In genomic region chr12:54558106-54558505, GRCm38 (mm10) we compare ENCODE assay signal across 8 mouse cellular contexts.
DNase-seq lines count a peak whose midpoint lies in the region; ATAC-seq and TF ChIP-seq lines count a peak whose summit lies in the region.

No protein-coding gene starts in this region.

- no peaks in the 10 kb centered on the region for H3K27me3 ChIP-seq in kidney, adult 2 months (replicated peaks; ENCODE audit: control insufficient read depth, insufficient read depth, low read length)
- no peaks in the 10 kb centered on the region for H3K27me3 ChIP-seq in forebrain, embryonic 16.5 days (replicated peaks; ENCODE audit: control insufficient read depth, insufficient read depth, low read length)
- H3K27me3 ChIP-seq in kidney, embryonic 14.5 days (ENCODE audit: control insufficient read depth, insufficient read depth, low read length), result no peaks in the 10 kb centered on the region

- WGBS in kidney, adult 2 months, result 7% methylated on average over 2 of the region's 2 CpGs
- 48% methylated on average over 2 of the region's 2 CpGs for WGBS in forebrain, embryonic 16.5 days
- WGBS in kidney, embryonic 14.5 days, result 14% methylated on average over 2 of the region's 2 CpGs

- no peaks in the 10 kb centered on the region for H3K36me3 ChIP-seq in kidney, adult 2 months (ENCODE audit: control insufficient read depth, insufficient read depth, low read length)
- no peaks in the 10 kb centered on the region for H3K36me3 ChIP-seq in forebrain, embryonic 16.5 days (ENCODE audit: control insufficient read depth, insufficient read depth)
- no peaks in the 10 kb centered on the region for H3K36me3 ChIP-seq in kidney, embryonic 14.5 days (ENCODE audit: control insufficient read depth, insufficient read depth, low read length)

- no peak overlapping the region for H3K4me2 ChIP-seq in forebrain, embryonic 16.5 days (ENCODE audit: low read length)
- H3K4me2 ChIP-seq in kidney, embryonic 14.5 days (replicated peaks; ENCODE audit: low read depth, low read length), result no peak overlapping the region

- TF ChIP-seq POLR2A in kidney, adult 2 months (IDR thresholded peaks at IDR 0.05; ENCODE audit: low read depth, low read length), result no peak

- TF ChIP-seq CTCF in kidney, adult 2 months (conservative IDR thresholded peaks at IDR 0.05; ENCODE audit: insufficient read depth, insufficient read length, low read depth, low read length), result peak; percentile 40

- ATAC-seq in forebrain, embryonic 16.5 days, result peak; percentile 84
- no peak for ATAC-seq in kidney, embryonic 14.5 days (ENCODE audit: low FRiP score, low TSS enrichment)

- H3K4me1 ChIP-seq in kidney, adult 2 months (ENCODE audit: control insufficient read depth, insufficient read depth, low read length), result no peaks in the 10 kb centered on the region
- H3K4me1 ChIP-seq in forebrain, embryonic 16.5 days (replicated peaks; ENCODE audit: control insufficient read depth, insufficient read depth, low read length), result no peaks in the 10 kb centered on the region
- no peaks in the 10 kb centered on the region for H3K4me1 ChIP-seq in kidney, embryonic 14.5 days (ENCODE audit: control insufficient read depth, insufficient read depth, low read length)

- no peak overlapping the region for H3K27ac ChIP-seq in kidney, adult 2 months (ENCODE audit: insufficient read depth, low read depth, low read length)
- H3K27ac ChIP-seq in forebrain, embryonic 16.5 days (ENCODE audit: low read length), result no peak overlapping the region
- no peak overlapping the region for H3K27ac ChIP-seq in kidney, embryonic 14.5 days (ENCODE audit: low read depth, low read length)

- H3K9ac ChIP-seq in forebrain, embryonic 16.5 days (replicated peaks; ENCODE audit: low read depth, low read length), result no peak overlapping the region
- H3K9ac ChIP-seq in kidney, embryonic 14.5 days (ENCODE audit: low read depth, low read length), result no peak overlapping the region

- no peaks in the 10 kb centered on the region for H3K9me3 ChIP-seq in forebrain, embryonic 16.5 days (ENCODE audit: control insufficient read depth, low read length)
- no peaks in the 10 kb centered on the region for H3K9me3 ChIP-seq in kidney, embryonic 14.5 days (ENCODE audit: control insufficient read depth, low read length)

- no peak overlapping the region for H3K4me3 ChIP-seq in kidney, adult 2 months (ENCODE audit: insufficient read depth, low read depth, low read length)
- H3K4me3 ChIP-seq in forebrain, embryonic 16.5 days (replicated peaks; ENCODE audit: low read length), result no peak overlapping the region
- no peak overlapping the region for H3K4me3 ChIP-seq in kidney, embryonic 14.5 days (ENCODE audit: low read length)

- peak; percentile 43 for DNase-seq in kidney, adult 2 months
- no peak for DNase-seq in kidney, postnatal 10 days
- DNase-seq in A20 (ENCODE audit: low read depth, low spot score) (peak; percentile 64), MEL-GATA-1-ER (ENCODE audit: extremely low read depth, low read depth) (peak; percentile 26)
- DNase-seq in lung, postnatal 25 days (ENCODE audit: low spot score), result peak; percentile 26
- DNase-seq in spleen, postnatal 36 days (ENCODE audit: low spot score in 2 of 2), result no peak

Comparison
In these comparisons a context has a peak if more than half of its experiments do, and no peak if none do; other contexts are left out.
1. DNase-seq: peak in kidney, adult 2 months (single experiment), A20 (single experiment), MEL-GATA-1-ER (single experiment) and lung, postnatal 25 days (single experiment); none in kidney, postnatal 10 days (single experiment) and spleen, postnatal 36 days (0 of 2).